Mouse (Mus musculus) liver, embryonic 15.5 days (tissue): ENCODE measurements around the gene Trim67. TPM values are rescaled to one million over a fixed set of nuclear protein-coding genes. Genes with fewer than 3 reads are reported as not detected.

Experiments
- ATAC-seq: fragments of 200-750 bp; cut with Nextera tagmentation; 2 replicates; pipeline ENCODE4 v1.8.0; 2017; ENCODE audit warnings: moderate number of reproducible peaks, mild to moderate bottlenecking, moderate library complexity; ENCODE audit not compliant: insufficient read depth
- H3K27ac ChIP-seq: fragments of 300-500 bp; sonication (generic); replicated peaks from 2 replicates; pipeline ENCODE4 v1.5.1; 2015; ENCODE audit warnings: mild to moderate bottlenecking, inconsistent platforms
- H3K27me3 ChIP-seq: fragments of 300-500 bp; sonication (generic); 2 replicates; pipeline ENCODE4 v1.6.1; 2015; ENCODE audit warnings: mild to moderate bottlenecking, inconsistent platforms
- H3K36me3 ChIP-seq: fragments of 300-500 bp; sonication (generic); replicated peaks from 2 replicates; pipeline ENCODE4 v1.6.1; 2015; ENCODE audit warnings: moderate library complexity, mild to moderate bottlenecking, inconsistent platforms
- H3K4me1 ChIP-seq: fragments of 300-500 bp; sonication (generic); replicated peaks from 2 replicates; pipeline ENCODE4 v1.6.1; 2015; ENCODE audit warnings: inconsistent platforms
- H3K4me2 ChIP-seq: fragments of 300-500 bp; sonication (generic); 2 replicates; pipeline ENCODE4 v1.6.1; 2015; ENCODE audit warnings: moderate library complexity, mild to moderate bottlenecking, inconsistent platforms
- H3K4me3 ChIP-seq: fragments of 300-500 bp; sonication (generic); replicated peaks from 2 replicates; pipeline ENCODE4 v1.5.1; 2015; ENCODE audit warnings: mild to moderate bottlenecking, inconsistent platforms
- H3K9ac ChIP-seq: fragments of 300-500 bp; sonication (generic); 2 replicates; pipeline ENCODE4 v1.6.1; 2015; ENCODE audit warnings: moderate library complexity, mild to moderate bottlenecking, inconsistent platforms
- H3K9me3 ChIP-seq: fragments of 300-500 bp; sonication (generic); replicated peaks from 2 replicates; pipeline ENCODE4 v1.6.1; 2016; ENCODE audit warnings: inconsistent platforms
- WGBS: fragments of 180-500 bp; shearing (Covaris S2); methylation state at CpG from one replicate; pipeline ENCODE4 v1.1.7; 2015; ENCODE audit warnings: mixed read lengths; ENCODE audit not compliant: insufficient replicate concordance; 5-methylcytosine and 5-hydroxymethylcytosine counted together
- polyA plus RNA-seq: library from polyadenylated mRNA; unstranded; fragments of >200 nt; fragmentation: Nextera tagmentation; extraction: Ambion mirVana; gene quantifications from 2 replicates; pipeline ENCODE4 v1.2.1, GENCODE M21; 2015

Trim67 gene
- polyA plus RNA-seq, 1 experiment from 2014 or later, result 0.01 TPM

- H3K27ac ChIP-seq, result no peak overlapping the region
- H3K4me1 ChIP-seq, result peaks cover 11% of the 10 kb centered on the region
- 82% methylated on average over 7 of the region's 7 CpGs for WGBS
- ATAC-seq, result no peak
- no peaks in the 10 kb centered on the region for H3K27me3 ChIP-seq
- no peaks in the 10 kb centered on the region for H3K9me3 ChIP-seq
- H3K9ac ChIP-seq, result no peak overlapping the region
- peaks cover 67% of the 10 kb centered on the region for H3K36me3 ChIP-seq
- no peak overlapping the region for H3K4me3 ChIP-seq
- H3K4me2 ChIP-seq, result no peak overlapping the region
Measured at GRCm38 (mm10) chr8:124872081-124872480, 79.2 kb downstream of the Trim67 start.

- no peak overlapping the region for H3K9ac ChIP-seq
- peaks cover 5% of the 10 kb centered on the region; the same call in 1 of the 2 replicates for H3K4me1 ChIP-seq
- H3K9me3 ChIP-seq, result no peaks in the 10 kb centered on the region
- WGBS, result 67% methylated on average over 5 of the region's 5 CpGs
- peaks cover 73% of the 10 kb centered on the region for H3K36me3 ChIP-seq
- ATAC-seq, result no peak
- H3K4me2 ChIP-seq, result no peak overlapping the region
- no peak overlapping the region for H3K27ac ChIP-seq
- H3K27me3 ChIP-seq, result no peaks in the 10 kb centered on the region
- no peak overlapping the region for H3K4me3 ChIP-seq
Measured at GRCm38 (mm10) chr8:124872690-124873089, 79.8 kb downstream of the Trim67 start.

GRCm38 (mm10) chr8:124878141-124878540 lies 85.2 kb downstream of the Trim67 start:
- Histone ChIP-seq H3K9ac (no peak overlapping the region), H3K9me3 (no peaks in the 10 kb centered on the region), H3K4me2 (no peak overlapping the region), H3K4me1 (peaks cover 11% of the 10 kb centered on the region), H3K27me3 (no peaks in the 10 kb centered on the region), H3K36me3 (peaks cover 92% of the 10 kb centered on the region), H3K4me3 (no peak overlapping the region), H3K27ac (no peak overlapping the region)
- 71% methylated on average over 5 of the region's 5 CpGs for WGBS
- no peak for ATAC-seq

GRCm38 (mm10) chr8:124878946-124879526 lies 86.1 kb downstream of the Trim67 start:
- Histone ChIP-seq H3K36me3 (peaks cover 92% of the 10 kb centered on the region), H3K4me3 (no peak overlapping the region), H3K27ac (0 out of 2 replicates have a peak overlapping the region, but pooled peaks have one; percentile 29), H3K9me3 (no peaks in the 10 kb centered on the region), H3K4me1 (peaks cover 11% of the 10 kb centered on the region), H3K4me2 (no peak overlapping the region), H3K9ac (no peak overlapping the region), H3K27me3 (no peaks in the 10 kb centered on the region)
- peak; percentile 65 for ATAC-seq
- WGBS, result 50% methylated on average over 10 of the region's 10 CpGs

Other genes starting within 250 kb of the Trim67 start
- gene Agt, start 223.4 kb upstream of the Trim67 start, polyA plus RNA-seq, result 183 and 228 TPM in 2 replicates
- 0.03 TPM in 1 of 2 replicates, not detected in the other for gene Capn9, start 217.0 kb upstream of the Trim67 start, polyA plus RNA-seq
- gene 2310022B05Rik, start 129.7 kb upstream of the Trim67 start, polyA plus RNA-seq, result 5.5 and 6.5 TPM in 2 replicates
- gene Ttc13, start 71.1 kb upstream of the Trim67 start, polyA plus RNA-seq, result 18.3 and 18.4 TPM in 2 replicates
- gene Arv1, start 71.0 kb upstream of the Trim67 start, polyA plus RNA-seq, result 4.9 and 5.3 TPM in 2 replicates
- gene Fam89a, start 41.3 kb upstream of the Trim67 start, polyA plus RNA-seq, result 2.7 and 3.1 TPM in 2 replicates
- 35.6 and 42.2 TPM in 2 replicates for gene Gnpat, start 69.9 kb downstream of the Trim67 start, polyA plus RNA-seq
- gene 2810004N23Rik, start 70.0 kb downstream of the Trim67 start, polyA plus RNA-seq, result 15.9 and 17.3 TPM in 2 replicates
- gene Exoc8, start 104.6 kb downstream of the Trim67 start, polyA plus RNA-seq, result 3.7 and 3.8 TPM in 2 replicates
- 6.1 and 6.4 TPM in 2 replicates for gene Sprtn, start 104.8 kb downstream of the Trim67 start, polyA plus RNA-seq
- 3.5 and 4.5 TPM in 2 replicates for gene Egln1, start 156.2 kb downstream of the Trim67 start, polyA plus RNA-seq
- 36.0 and 37.4 TPM in 2 replicates for gene Tsnax, start 219.9 kb downstream of the Trim67 start, polyA plus RNA-seq